18 mouse cellular contexts compared by ENCODE assay signal in genomic region chr2:51840808-51841207, GRCm38 (mm10).
DNase-seq lines count a peak whose midpoint lies in the region; ATAC-seq lines count a peak whose summit lies in the region.
"Had no signal": no experiment of that assay in that cellular context is flagged by ENCODE, and none has a peak within 500 bp of the region (broad histone marks: within the 10 kb centered on the region; RNA-seq: fewer than 3 reads in every experiment).

No protein-coding gene starts in this region.

- no peaks in the 10 kb centered on the region for H3K36me3 ChIP-seq in hindbrain, embryonic 14.5 days (replicated peaks; ENCODE audit: control insufficient read depth, insufficient read depth)
- H3K36me3 ChIP-seq in hindbrain, embryonic 13.5 days, result no peaks in the 10 kb centered on the region
- H3K36me3 ChIP-seq in midbrain, embryonic 16.5 days (ENCODE audit: control insufficient read depth, insufficient read depth, low read length), result no peaks in the 10 kb centered on the region
- no peaks in the 10 kb centered on the region for H3K36me3 ChIP-seq in midbrain, embryonic 13.5 days
- H3K36me3 ChIP-seq in neural tube, embryonic 15.5 days, result no peaks in the 10 kb centered on the region
- H3K36me3 ChIP-seq: forebrain, embryonic 12.5 days; heart, embryonic 10.5 days; lung, embryonic 15.5 days had no signal

- no peak overlapping the region for H3K4me3 ChIP-seq in hindbrain, embryonic 14.5 days (replicated peaks; ENCODE audit: low read length)
- H3K4me3 ChIP-seq in hindbrain, embryonic 13.5 days, result no peak overlapping the region
- no peak overlapping the region for H3K4me3 ChIP-seq in midbrain, embryonic 16.5 days (ENCODE audit: low read depth, low read length)
- H3K4me3 ChIP-seq in midbrain, embryonic 13.5 days (replicated peaks), result no peak overlapping the region
- H3K4me3 ChIP-seq in neural tube, embryonic 15.5 days (replicated peaks), result no peak overlapping the region
- H3K4me3 ChIP-seq: forebrain, embryonic 12.5 days; heart, embryonic 10.5 days; lung, embryonic 15.5 days had no signal

- H3K27ac ChIP-seq in hindbrain, embryonic 14.5 days, result no peak overlapping the region
- H3K27ac ChIP-seq in hindbrain, embryonic 13.5 days, result no peak overlapping the region
- no peak overlapping the region for H3K27ac ChIP-seq in midbrain, embryonic 16.5 days (ENCODE audit: low read length)
- H3K27ac ChIP-seq in midbrain, embryonic 13.5 days, result no peak overlapping the region
- no peak overlapping the region for H3K27ac ChIP-seq in neural tube, embryonic 15.5 days (replicated peaks)
- H3K27ac ChIP-seq: forebrain, embryonic 12.5 days; heart, embryonic 10.5 days; kidney, postnatal 0 days; liver, embryonic 14.5 days; lung, embryonic 15.5 days; stomach, postnatal 0 days had no signal

- H3K9ac ChIP-seq in hindbrain, embryonic 14.5 days, result no peak overlapping the region
- H3K9ac ChIP-seq in hindbrain, embryonic 13.5 days, result no peak overlapping the region
- no peak overlapping the region for H3K9ac ChIP-seq in midbrain, embryonic 16.5 days (ENCODE audit: low read depth, low read length)
- no peak overlapping the region for H3K9ac ChIP-seq in midbrain, embryonic 13.5 days (replicated peaks)
- no peak overlapping the region for H3K9ac ChIP-seq in neural tube, embryonic 15.5 days (replicated peaks)
- H3K9ac ChIP-seq: forebrain, embryonic 12.5 days; liver, embryonic 14.5 days; lung, embryonic 15.5 days had no signal

- no peaks in the 10 kb centered on the region for H3K4me1 ChIP-seq in hindbrain, embryonic 14.5 days (replicated peaks; ENCODE audit: control insufficient read depth, insufficient read depth, low read length)
- H3K4me1 ChIP-seq in hindbrain, embryonic 13.5 days (replicated peaks), result no peaks in the 10 kb centered on the region
- H3K4me1 ChIP-seq in midbrain, embryonic 16.5 days (ENCODE audit: control insufficient read depth, insufficient read depth, low read length), result no peaks in the 10 kb centered on the region
- no peaks in the 10 kb centered on the region for H3K4me1 ChIP-seq in midbrain, embryonic 13.5 days (replicated peaks)
- H3K4me1 ChIP-seq in neural tube, embryonic 15.5 days, result no peaks in the 10 kb centered on the region
- H3K4me1 ChIP-seq: forebrain, embryonic 12.5 days; heart, embryonic 10.5 days; lung, embryonic 15.5 days had no signal

- DNase-seq in hindbrain, embryonic 14.5 days (ENCODE audit: low spot score), result peak; percentile 55
- peak; percentile 21 for DNase-seq in cerebellum, adult 9-11 months
- no peak for DNase-seq in gastrocnemius, postnatal 10 days
- DNase-seq: gastrocnemius, postnatal 36 days; heart, postnatal 10 days; kidney, adult 18-20 months; lung, postnatal 4 days; right cerebral cortex, postnatal 4 days had no signal

- no peak overlapping the region for H3K4me2 ChIP-seq in hindbrain, embryonic 14.5 days (replicated peaks)
- H3K4me2 ChIP-seq in hindbrain, embryonic 13.5 days, result no peak overlapping the region
- H3K4me2 ChIP-seq in midbrain, embryonic 16.5 days (ENCODE audit: low read length), result no peak overlapping the region
- no peak overlapping the region for H3K4me2 ChIP-seq in midbrain, embryonic 13.5 days (replicated peaks)
- no peak overlapping the region for H3K4me2 ChIP-seq in neural tube, embryonic 15.5 days
- H3K4me2 ChIP-seq: forebrain, embryonic 12.5 days; lung, embryonic 15.5 days had no signal

- no peak for ATAC-seq in hindbrain, embryonic 14.5 days (ENCODE audit: low FRiP score)
- ATAC-seq in hindbrain, embryonic 13.5 days (ENCODE audit: low FRiP score), result no peak; the same call in 1 of the 2 replicates
- ATAC-seq in midbrain, embryonic 16.5 days, result 0 out of 2 replicates have a peak, but pooled peaks have one; percentile 21
- no peak for ATAC-seq in midbrain, embryonic 13.5 days
- ATAC-seq in neural tube, embryonic 15.5 days (ENCODE audit: low FRiP score), result peak; percentile 53

- H3K9me3 ChIP-seq in hindbrain, embryonic 14.5 days (ENCODE audit: control insufficient read depth, low read length), result no peaks in the 10 kb centered on the region
- no peaks in the 10 kb centered on the region for H3K9me3 ChIP-seq in hindbrain, embryonic 13.5 days
- H3K9me3 ChIP-seq in midbrain, embryonic 16.5 days (replicated peaks; ENCODE audit: control insufficient read depth, low read length, poor library complexity, severe bottlenecking), result no peaks in the 10 kb centered on the region
- H3K9me3 ChIP-seq in midbrain, embryonic 13.5 days, result no peaks in the 10 kb centered on the region
- no peaks in the 10 kb centered on the region for H3K9me3 ChIP-seq in neural tube, embryonic 15.5 days (replicated peaks)
- H3K9me3 ChIP-seq: forebrain, embryonic 12.5 days; heart, embryonic 10.5 days; lung, embryonic 15.5 days had no signal

- 71% methylated on average over 3 of the region's 3 CpGs for WGBS in hindbrain, embryonic 14.5 days
- WGBS in hindbrain, embryonic 13.5 days, result 77% methylated on average over 3 of the region's 3 CpGs
- 89% methylated on average over 3 of the region's 3 CpGs for WGBS in midbrain, embryonic 16.5 days
- WGBS in midbrain, embryonic 13.5 days, result 86% methylated on average over 3 of the region's 3 CpGs
- 80% methylated on average over 3 of the region's 3 CpGs for WGBS in neural tube, embryonic 15.5 days

- no peaks in the 10 kb centered on the region for H3K27me3 ChIP-seq in hindbrain, embryonic 14.5 days (ENCODE audit: control insufficient read depth, insufficient read depth, low read length)
- H3K27me3 ChIP-seq in hindbrain, embryonic 13.5 days, result no peaks in the 10 kb centered on the region
- no peaks in the 10 kb centered on the region for H3K27me3 ChIP-seq in midbrain, embryonic 16.5 days (ENCODE audit: control insufficient read depth, insufficient read depth, low read depth, low read length)
- H3K27me3 ChIP-seq in midbrain, embryonic 13.5 days, result no peaks in the 10 kb centered on the region
- no peaks in the 10 kb centered on the region for H3K27me3 ChIP-seq in neural tube, embryonic 15.5 days (replicated peaks)
- H3K27me3 ChIP-seq: lung, embryonic 15.5 days had no signal

Comparison
In these comparisons a context has a peak if more than half of its experiments do, and no peak if none do; other contexts are left out.
1. ATAC-seq: peak in midbrain, embryonic 16.5 days (single experiment) and neural tube, embryonic 15.5 days (single experiment); none in hindbrain, embryonic 14.5 days (single experiment), hindbrain, embryonic 13.5 days (single experiment) and midbrain, embryonic 13.5 days (single experiment).